Mouse (Mus musculus) heart, postnatal 4 days (tissue): ENCODE measurements at regions not wholly inside any gene's neighbourhood (a gene's known extent, or its start where the extent isn't known, plus 50 kb on each side); places are given as distances from the start of the nearest gene placed in this dataset.
"Not testable (repeated sequence)": the region's sequence is repeated elsewhere in the genome, so short reads cannot be mapped to it uniquely, and the experiment has no call there.

Experiments used
- DNase-seq: peaks from one replicate; pipeline ENCODE4 v3.0.0; 2021

- no peak for DNase-seq
Measured at GRCm38 (mm10) chr1:73641456-73641855, 482.8 kb downstream of the Tns1 start.

- DNase-seq, result no peak
Measured at GRCm38 (mm10) chr1:73640726-73641451, 483.4 kb downstream of the Tns1 start.

- DNase-seq, result no peak
Measured at GRCm38 (mm10) chr1:73635709-73636108, 488.5 kb downstream of the Tns1 start.

DNA sequence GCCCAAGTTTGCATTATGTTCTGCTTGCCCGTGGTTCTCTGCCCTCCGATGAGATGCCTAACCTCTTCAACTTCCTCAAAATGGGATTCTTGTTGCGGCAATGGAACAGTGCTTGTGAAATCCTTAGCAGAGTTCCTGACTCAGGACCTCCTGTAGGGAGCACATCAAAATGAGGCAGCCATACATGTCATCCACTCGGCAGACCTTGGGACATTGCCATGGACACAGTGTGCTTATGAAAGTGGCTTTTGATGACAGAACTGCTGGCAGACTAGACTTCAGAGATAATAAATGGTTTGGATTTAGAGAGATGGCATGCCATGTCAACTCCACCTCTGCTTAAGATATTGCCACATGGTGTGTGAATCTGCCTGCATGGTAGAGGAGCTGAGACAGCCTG lies 489.4 kb downstream of the Tns1 start:
- no peak for DNase-seq

- DNase-seq, result no peak
Measured at GRCm38 (mm10) chr1:73633071-73633470, 491.2 kb downstream of the Tns1 start.

- no peak for DNase-seq
Measured at GRCm38 (mm10) chr1:73630363-73630762, 493.9 kb downstream of the Tns1 start.

DNA sequence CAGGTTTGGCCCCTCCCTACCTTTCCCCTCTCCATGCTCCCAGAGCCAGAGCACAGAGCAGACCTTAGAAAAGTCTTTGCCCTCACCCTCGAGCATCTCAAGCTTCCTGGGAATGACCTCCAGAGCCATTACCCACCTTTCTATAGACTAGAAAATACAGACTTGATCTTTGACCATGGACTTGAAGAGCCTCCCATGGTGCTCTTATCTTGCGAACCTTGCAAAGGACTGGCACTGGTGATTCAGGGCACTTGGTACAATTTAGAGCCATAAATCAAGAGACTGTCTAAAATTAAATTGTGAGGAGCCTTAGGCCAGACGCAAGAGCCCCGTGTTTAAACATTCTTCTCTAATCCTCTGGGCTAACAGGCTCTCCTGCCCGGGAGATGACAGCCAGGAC lies 498.9 kb downstream of the Tns1 start:
- DNase-seq, result no peak

DNA sequence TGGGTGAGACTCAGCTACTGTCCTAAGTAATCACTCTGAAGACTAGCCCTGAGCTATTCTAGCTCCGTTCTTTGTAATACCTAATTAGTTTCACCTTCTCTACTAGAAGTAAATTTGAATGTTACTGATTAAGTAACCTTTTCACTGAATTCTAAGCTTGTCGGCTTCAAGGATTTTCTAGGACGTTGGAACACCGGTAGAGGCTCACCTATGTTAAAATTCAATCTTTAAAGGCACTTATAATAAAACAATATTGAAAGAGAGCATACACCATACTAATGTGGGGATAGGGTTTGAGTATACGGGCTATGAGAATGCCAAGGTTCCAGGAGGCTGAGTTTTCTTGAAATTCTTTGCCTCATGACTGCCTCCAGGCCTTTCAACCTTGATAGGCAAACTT lies 503.1 kb downstream of the Tns1 start:
- DNase-seq, result not testable (repeated sequence)

GRCm38 (mm10) chr1:73618551-73619170 lies 505.6 kb downstream of the Tns1 start:
- peak; percentile 70 for DNase-seq

- DNase-seq, result no peak
Measured at GRCm38 (mm10) chr1:73593653-73594385, 530.4 kb downstream of the Tns1 start.

DNA sequence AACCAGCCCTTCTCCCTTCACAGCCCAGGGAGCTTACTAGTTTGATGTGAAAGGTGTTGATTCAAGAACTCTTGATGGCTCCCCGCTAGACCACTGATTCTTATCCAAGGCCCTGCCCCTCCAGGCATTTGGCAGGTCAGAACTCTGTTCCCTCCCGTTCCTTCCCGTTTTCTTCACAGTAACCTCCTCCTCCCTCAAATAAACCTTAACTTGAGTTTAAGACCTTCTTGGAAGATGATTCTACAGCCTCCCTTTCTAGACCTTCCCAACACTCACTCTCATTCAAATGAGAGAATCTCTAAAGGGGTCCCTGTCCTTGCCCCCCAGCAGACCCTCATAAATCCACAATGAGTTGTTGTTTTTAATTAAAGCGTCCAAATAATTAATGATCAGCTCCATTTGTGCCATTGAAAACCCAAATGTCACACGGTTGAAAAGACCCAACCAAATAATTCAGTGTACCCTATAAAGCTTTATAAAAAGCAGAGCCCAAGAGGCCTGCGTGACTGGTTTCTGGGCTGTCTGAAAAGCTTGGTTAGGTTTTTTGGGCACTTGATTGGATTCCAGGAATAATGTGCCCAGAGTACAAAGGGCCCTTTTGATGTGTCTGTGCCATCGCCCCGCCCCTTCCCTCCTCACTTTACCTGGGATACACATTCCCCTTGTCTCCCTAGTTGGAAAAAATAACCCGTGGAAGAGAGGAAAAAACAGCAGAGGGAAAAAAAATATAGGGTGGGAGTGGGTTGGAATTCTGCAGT lies 532.7 kb downstream of the Tns1 start:
- no peak for DNase-seq

GRCm38 (mm10) chr1:73579680-73580079 lies 544.6 kb downstream of the Tns1 start:
- no peak for DNase-seq

DNA sequence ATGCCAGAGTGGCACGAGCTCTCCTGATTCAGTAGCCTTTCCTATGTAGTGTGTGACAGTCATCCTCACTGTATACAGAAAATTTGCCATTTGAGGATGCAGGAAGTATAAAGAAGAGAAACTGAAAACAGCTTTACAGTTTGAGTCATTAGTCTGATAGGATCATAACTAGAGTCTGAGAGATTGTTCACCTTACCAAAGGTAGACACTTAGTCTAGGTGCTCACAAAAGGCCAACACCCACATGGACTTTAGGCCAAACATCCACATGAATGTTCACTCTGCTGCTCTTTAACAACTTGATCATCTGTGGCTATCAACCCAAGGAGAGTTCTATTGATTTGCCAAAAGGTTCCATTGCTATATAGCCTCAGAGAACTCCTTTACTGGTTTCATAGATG lies 547.2 kb downstream of the Tns1 start:
- DNase-seq, result no peak

GRCm38 (mm10) chr1:73575694-73576093 lies 548.6 kb downstream of the Tns1 start:
- no peak for DNase-seq

GRCm38 (mm10) chr1:73570944-73571343 lies 553.3 kb downstream of the Tns1 start:
- DNase-seq, result no peak

GRCm38 (mm10) chr1:73566770-73567169 lies 551.1 kb upstream of the Tnp1 start:
- no peak for DNase-seq

DNA sequence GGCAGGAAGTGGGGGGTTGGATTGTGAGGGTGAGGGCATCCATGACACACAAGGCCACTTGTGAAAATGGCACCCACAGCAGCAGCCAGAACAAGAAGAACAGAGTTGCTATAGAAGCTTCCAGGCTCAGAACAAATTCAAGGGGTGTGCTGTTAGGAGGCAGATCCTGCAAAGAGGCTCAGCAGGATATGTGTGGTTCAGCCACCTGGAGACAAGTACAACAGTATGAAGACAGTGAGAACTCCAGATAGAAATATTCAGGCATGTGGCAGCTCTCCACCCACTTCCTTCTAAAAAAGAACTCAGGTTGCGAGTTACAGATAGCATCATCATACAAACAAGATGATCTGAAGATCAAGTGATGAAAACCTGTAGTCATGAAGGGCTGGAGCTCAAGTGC lies 544.9 kb upstream of the Tnp1 start:
- DNase-seq, result no peak

GRCm38 (mm10) chr1:73547877-73548276 lies 532.2 kb upstream of the Tnp1 start:
- DNase-seq, result no peak

DNA sequence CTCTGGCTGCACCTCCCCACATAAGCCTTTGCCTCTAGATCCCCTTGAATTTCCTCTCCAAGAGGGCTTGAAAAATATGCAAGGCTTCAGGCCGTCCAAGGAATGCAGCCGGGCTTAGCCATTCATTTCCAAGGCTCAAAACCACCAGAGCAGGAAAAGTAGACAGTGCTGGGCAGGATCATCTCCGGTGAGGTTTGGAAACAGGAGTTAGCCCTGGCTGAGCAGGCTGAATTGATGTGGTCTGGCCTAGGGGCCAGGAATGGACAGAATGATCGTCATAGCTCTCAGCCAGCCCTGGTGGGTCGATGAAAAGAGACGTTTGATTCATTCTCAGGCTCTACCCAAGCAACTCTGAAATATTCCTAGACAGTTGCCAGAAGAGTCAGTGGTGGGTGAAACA lies 529.7 kb upstream of the Tnp1 start:
- DNase-seq, result no peak

GRCm38 (mm10) chr1:73541371-73541770 lies 525.7 kb upstream of the Tnp1 start:
- no peak for DNase-seq

DNA sequence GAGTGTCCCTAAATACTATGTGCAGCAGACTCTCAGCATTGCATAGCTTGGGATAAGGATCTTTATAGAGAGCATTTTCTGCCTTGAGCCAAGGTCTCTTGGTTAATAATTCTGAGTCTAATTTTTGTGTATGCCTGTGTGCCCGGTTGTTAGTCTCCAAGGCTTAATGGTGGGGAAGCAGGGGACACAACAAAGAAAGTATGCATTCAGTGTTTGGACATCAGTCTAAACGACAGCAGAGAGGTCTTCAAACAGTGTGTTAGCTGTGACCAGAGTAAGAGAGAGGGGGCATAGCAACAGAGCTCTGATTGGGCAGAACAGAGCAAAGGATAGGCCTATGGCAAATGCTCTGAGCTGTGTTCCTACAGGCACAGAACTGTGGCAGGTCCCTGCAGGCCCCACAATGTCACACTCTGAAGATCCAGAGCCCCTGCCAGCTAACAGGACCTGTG lies 522.7 kb upstream of the Tnp1 start:
- no peak for DNase-seq

DNA sequence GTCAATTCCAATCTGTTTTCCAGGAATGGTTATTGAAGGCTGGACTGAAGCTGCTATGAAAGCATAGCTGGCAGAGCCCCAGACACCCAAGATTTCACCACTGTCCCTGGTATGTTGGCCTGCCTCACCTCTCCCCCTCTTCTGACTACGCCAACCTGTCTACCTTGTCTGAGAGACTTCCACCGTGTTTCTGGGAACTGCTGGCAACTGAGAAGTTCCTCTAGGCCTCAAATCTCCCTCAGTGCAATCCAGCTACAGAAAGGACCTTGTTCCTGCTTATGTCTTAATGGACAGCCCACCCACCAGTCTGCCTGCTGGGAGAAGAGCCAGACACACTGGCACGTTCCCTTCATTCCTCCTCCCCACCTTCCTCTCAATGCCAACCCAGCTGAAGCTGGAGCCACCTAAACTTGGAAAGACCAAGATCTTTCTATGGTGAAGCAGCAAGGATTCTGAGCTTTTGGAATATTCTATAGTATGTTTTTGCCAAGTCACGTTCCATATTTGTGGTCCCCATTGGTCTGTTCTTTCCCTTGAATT lies 520.1 kb upstream of the Tnp1 start:
- no peak for DNase-seq

GRCm38 (mm10) chr1:73533526-73533925 lies 517.8 kb upstream of the Tnp1 start:
- DNase-seq, result no peak
